Mouse (Mus musculus) gastrocnemius, adult 18-20 months (tissue): Measurements from ENCODE around the gene S100a9. TPM values are rescaled to one million over a fixed set of nuclear protein-coding genes. Genes with fewer than 3 reads are reported as not detected.

Experiments used
- DNase-seq: peaks from one replicate; pipeline ENCODE4 v3.0.0; 2021; ENCODE audit warnings: low spot score
- long read RNA-seq, 2 experiments: library from polyadenylated mRNA; stranded (forward); transcript quantifications; one replicate each; pipeline ENCODE4 v2.0.0; 2021
- total RNA-seq, 2 experiments: library from RNA; stranded (reverse); gene quantifications; 2 replicates each; pipeline ENCODE4 v1.2.3; 2021

Gene S100a9
- not detected for total RNA-seq
- long read RNA-seq, experiment 1, result 0 reads
- long read RNA-seq, experiment 2, result 0 reads

- no peak for DNase-seq
Observed at GRCm38 (mm10) chr3:90695613-90696012, at the start of gene S100a9. Gene S100a9, minus strand, starts transcription at chr3:90695721.

- DNase-seq, result no peak
Observed at GRCm38 (mm10) chr3:90726606-90727005, 31.1 kb upstream of the S100a9 start, which contains the start of gene Pglyrp4. Gene Pglyrp4, plus strand, starts transcription at chr3:90726906.

- peak; percentile 74 for DNase-seq
Observed at GRCm38 (mm10) chr3:90709591-90710460, 14.3 kb upstream of the S100a9 start.

GRCm38 (mm10) chr3:90708523-90709202 is 13.1 kb upstream of the S100a9 start:
- peak; percentile 23 for DNase-seq

GRCm38 (mm10) chr3:90702244-90702643 is 6.7 kb upstream of the S100a9 start:
- no peak for DNase-seq

GRCm38 (mm10) chr3:90693496-90693895 is 2.0 kb downstream of the S100a9 start:
- DNase-seq, result no peak

- DNase-seq, result no peak
Observed at GRCm38 (mm10) chr3:90686835-90687234, 8.7 kb downstream of the S100a9 start.

GRCm38 (mm10) chr3:90683929-90684328 is 11.6 kb downstream of the S100a9 start:
- DNase-seq, result no peak

GRCm38 (mm10) chr3:90678656-90679055 is 16.9 kb downstream of the S100a9 start:
- no peak for DNase-seq

GRCm38 (mm10) chr3:90668846-90669245 is 26.7 kb downstream of the S100a9 start, which contains the start of gene S100a8:
Gene S100a8, plus strand, starts transcription at chr3:90668978.
- DNase-seq, result peak; percentile 3

GRCm38 (mm10) chr3:90664219-90664618 is 31.3 kb downstream of the S100a9 start:
- peak; percentile 14 for DNase-seq

GRCm38 (mm10) chr3:90659364-90660044 is 36.0 kb downstream of the S100a9 start:
- no peak for DNase-seq

GRCm38 (mm10) chr3:90657405-90657804 is 38.1 kb downstream of the S100a9 start:
- DNase-seq, result no peak

GRCm38 (mm10) chr3:90653717-90654116 is 41.8 kb downstream of the S100a9 start, which contains the start of gene S100a7a:
Gene S100a7a, plus strand, starts transcription at chr3:90654017.
- DNase-seq, result no peak

- DNase-seq, result peak; percentile 74
Observed at GRCm38 (mm10) chr3:90652878-90653508, 42.5 kb downstream of the S100a9 start.

- no peak for DNase-seq
Observed at GRCm38 (mm10) chr3:90649832-90650231, 45.7 kb downstream of the S100a9 start.

GRCm38 (mm10) chr3:90648981-90649380 is 46.5 kb downstream of the S100a9 start:
- DNase-seq, result no peak

GRCm38 (mm10) chr3:90647291-90647690 is 48.2 kb downstream of the S100a9 start:
- no peak for DNase-seq

GRCm38 (mm10) chr3:90644220-90644619 is 51.3 kb downstream of the S100a9 start:
- peak; percentile 47 for DNase-seq
